Mouse (Mus musculus) G1E (cell line): ENCODE data around the gene Rnf41.

ENCODE experiments used
- CTCF ChIP-seq: IDR thresholded peaks from 2 replicates; pipeline ENCODE4 v1.5.1; 2012; ENCODE audit warnings: low read depth, low read length, inconsistent platforms, mixed read lengths
- GATA1 ChIP-seq: IDR thresholded peaks from 2 replicates; pipeline ENCODE4 v1.6.1; 2012; ENCODE audit warnings: borderline replicate concordance, low read length, inconsistent platforms, mixed read lengths
- POLR2AphosphoS5 ChIP-seq: IDR thresholded peaks from 2 replicates; pipeline ENCODE4 v1.6.1; 2012; ENCODE audit warnings: low read depth, low read length, inconsistent platforms; ENCODE audit not compliant: insufficient replicate concordance

GRCm38 (mm10) chr10:128376455-128377211 is 34.8 kb upstream of the Rnf41 start, which contains the start of gene Ankrd52:
- TF ChIP-seq CTCF (peak; percentile 30; the same call in 1 of the 2 replicates), POLR2AphosphoS5 (no peak), GATA1 (no peak)
